Mouse (Mus musculus) cortical plate, adult 2 months (tissue): Measurements from ENCODE around the gene Oxsm. TPM values are rescaled to one million over a fixed set of nuclear protein-coding genes. Genes with fewer than 3 reads are reported as not detected.

Experiments used
- H3K27ac ChIP-seq: fragments of 200-500 bp; 2 replicates; pipeline ENCODE4 v1.5.1; 2012; ENCODE audit warnings: low read length, control low read depth, inconsistent platforms; ENCODE audit not compliant: insufficient read depth
- H3K4me1 ChIP-seq: fragments of 200-500 bp; 2 replicates; pipeline ENCODE4 v1.6.1; 2011; ENCODE audit warnings: low read length; ENCODE audit not compliant: control insufficient read depth, insufficient read depth
- H3K4me3 ChIP-seq: fragments of 200-500 bp; 2 replicates; pipeline ENCODE4 v1.5.1; 2011; ENCODE audit warnings: mild to moderate bottlenecking, low read length, control low read depth; ENCODE audit not compliant: insufficient read depth
- CTCF ChIP-seq: fragments of 200-500 bp; IDR thresholded peaks from 2 replicates; pipeline ENCODE4 v1.5.1; 2011; ENCODE audit warnings: mild to moderate bottlenecking, control low read depth, low read length; ENCODE audit not compliant: insufficient read depth; ENCODE audit errors: extremely low read depth
- POLR2A ChIP-seq: fragments of 200-500 bp; IDR thresholded peaks from 2 replicates; pipeline ENCODE4 v1.6.1; 2011; ENCODE audit warnings: mild to moderate bottlenecking, low read length, control low read depth; ENCODE audit not compliant: insufficient read depth; ENCODE audit errors: extremely low read depth
- polyA plus RNA-seq: library from polyadenylated mRNA; depleted of rRNA; stranded (reverse); fragments of >200 nt; gene quantifications from 2 replicates; pipeline ENCODE4 v1.2.3, GENCODE M21; 2012

The Oxsm gene
- polyA plus RNA-seq, 1 experiment = 6.0 TPM

GRCm38 (mm10) chr14:16243603-16244209, 5.9 kb downstream of the Oxsm start:
- Histone ChIP-seq H3K4me3 (peak overlapping the region; percentile 50), H3K4me1 (no peaks in the 10 kb centered on the region; the same call in 1 of the 2 replicates), H3K27ac (no peak overlapping the region)
- TF ChIP-seq POLR2A (no peak), CTCF (no peak)

- H3K27ac ChIP-seq = no peak overlapping the region
- TF ChIP-seq POLR2A (peak; percentile 66; the same call in 1 of the 2 replicates), CTCF (no peak)
Observed at GRCm38 (mm10) chr14:16242947-16243602, 6.5 kb downstream of the Oxsm start.

GRCm38 (mm10) chr14:16242193-16242815, 7.3 kb downstream of the Oxsm start:
- Histone ChIP-seq H3K4me3 (peak overlapping the region; percentile 50; the same call in 1 of the 2 replicates), H3K4me1 (no peaks in the 10 kb centered on the region; the same call in 1 of the 2 replicates), H3K27ac (no peak overlapping the region)
- TF ChIP-seq POLR2A = no peak

More at GRCm38 (mm10) chr14:16242947-16243602, 6.5 kb downstream of the Oxsm start:
- Histone ChIP-seq H3K4me3 (peak overlapping the region; percentile 50), H3K4me1 (no peaks in the 10 kb centered on the region; the same call in 1 of the 2 replicates)

- Histone ChIP-seq H3K4me3 (no peak overlapping the region), H3K27ac (no peak overlapping the region), H3K4me1 (no peaks in the 10 kb centered on the region)
- TF ChIP-seq POLR2A = no peak
- TF ChIP-seq CTCF = no peak
Observed at GRCm38 (mm10) chr14:16236466-16236865, 13.1 kb downstream of the Oxsm start.

- no peaks in the 10 kb centered on the region for H3K4me1 ChIP-seq
- no peak overlapping the region for H3K27ac ChIP-seq
- no peak overlapping the region for H3K4me3 ChIP-seq
- TF ChIP-seq CTCF = no peak
- TF ChIP-seq POLR2A = no peak
Observed at GRCm38 (mm10) chr14:16233515-16233914, 16.1 kb downstream of the Oxsm start.

DNA sequence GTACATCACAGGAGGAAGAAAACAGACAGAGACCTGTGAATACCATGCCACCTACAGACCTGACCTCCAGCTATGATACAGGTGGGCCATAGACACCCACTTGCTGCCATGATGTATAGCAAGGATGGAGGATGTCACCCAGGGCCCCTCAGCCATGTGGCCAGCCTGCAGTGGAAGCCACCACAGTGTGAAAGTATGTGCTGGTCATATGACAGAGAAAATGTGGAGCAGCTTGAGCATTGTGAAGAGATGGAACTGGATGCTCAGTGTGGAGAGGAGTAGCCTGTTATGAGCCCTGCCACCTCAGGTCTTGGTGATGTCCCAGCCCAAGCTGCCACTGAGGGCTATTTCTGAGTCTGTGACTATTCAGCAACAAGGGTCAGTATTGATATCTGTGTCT, 19.0 kb downstream of the Oxsm start:
- no peak overlapping the region for H3K4me3 ChIP-seq
- H3K27ac ChIP-seq = no peak overlapping the region
- no peaks in the 10 kb centered on the region for H3K4me1 ChIP-seq
- TF ChIP-seq POLR2A (no peak), CTCF (no peak)

DNA sequence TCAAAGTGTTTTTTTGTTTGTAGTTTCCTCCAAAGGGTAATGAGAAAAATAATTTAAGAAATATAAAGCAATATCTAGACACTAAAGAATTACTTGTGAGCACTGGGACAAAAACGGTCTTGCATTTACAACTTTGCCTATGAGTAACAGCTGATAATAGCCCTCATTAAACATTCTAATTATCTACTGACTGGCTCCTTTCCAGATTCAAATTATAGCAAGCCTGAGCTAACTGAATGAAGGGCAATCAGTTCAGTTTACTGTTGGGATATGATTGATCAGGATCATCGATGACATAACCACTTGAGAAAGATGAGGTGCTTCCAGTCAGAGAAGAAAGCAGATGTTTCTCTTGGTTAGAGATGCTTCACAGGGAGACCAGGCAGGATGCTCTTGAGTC, 20.2 kb downstream of the Oxsm start:
- Histone ChIP-seq H3K4me1 (no peaks in the 10 kb centered on the region), H3K4me3 (no peak overlapping the region), H3K27ac (no peak overlapping the region)
- TF ChIP-seq POLR2A = no peak
- no peak for TF ChIP-seq CTCF

DNA sequence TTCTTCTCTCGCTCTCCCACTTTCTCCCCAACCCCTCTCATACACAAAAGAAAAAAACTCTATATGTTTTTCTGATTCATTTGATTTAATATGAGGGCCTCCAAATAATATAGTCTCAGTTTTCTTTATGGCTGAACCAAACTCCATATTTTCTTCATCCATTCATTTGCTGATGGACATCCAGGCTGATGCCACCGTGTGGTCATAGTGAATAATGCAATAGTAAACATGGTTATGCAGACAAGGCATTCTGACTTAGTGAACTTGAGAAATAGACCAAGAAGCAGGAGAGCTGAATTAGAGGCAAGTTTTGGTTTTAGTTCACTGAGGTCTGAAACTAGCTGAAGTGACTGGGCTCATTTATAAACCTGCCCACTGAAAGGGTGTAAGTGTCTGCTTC, 30.6 kb downstream of the Oxsm start:
- Histone ChIP-seq H3K4me3 (no peak overlapping the region), H3K4me1 (no peaks in the 10 kb centered on the region), H3K27ac (no peak overlapping the region)
- TF ChIP-seq POLR2A (no peak), CTCF (peak; percentile 29; the same call in 1 of the 2 replicates)

GRCm38 (mm10) chr14:16207722-16208121, 41.9 kb downstream of the Oxsm start:
- H3K27ac ChIP-seq = no peak overlapping the region
- no peaks in the 10 kb centered on the region for H3K4me1 ChIP-seq
- H3K4me3 ChIP-seq = no peak overlapping the region
- no peak for TF ChIP-seq CTCF
- no peak for TF ChIP-seq POLR2A

DNA sequence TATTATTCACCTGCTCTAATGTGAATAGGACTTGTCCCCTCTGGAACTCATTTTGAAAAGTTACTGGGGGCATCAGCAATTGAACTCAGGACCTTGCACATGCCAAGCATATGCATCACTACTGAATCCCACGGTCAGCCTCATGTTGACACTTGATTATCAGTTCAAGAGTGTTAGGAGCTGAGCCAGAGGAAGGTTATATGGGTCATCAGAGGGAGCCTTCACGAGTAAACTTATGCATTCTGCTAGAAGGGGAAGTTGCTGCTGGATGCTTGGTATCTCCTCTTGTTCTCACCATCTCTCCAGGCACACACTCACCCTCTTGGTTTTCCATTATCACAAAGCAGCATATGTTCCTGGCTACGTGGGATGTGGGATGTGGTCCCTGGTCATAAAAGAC, 47.9 kb downstream of the Oxsm start:
- no peak for TF ChIP-seq CTCF
- no peak for TF ChIP-seq POLR2A
- Histone ChIP-seq H3K4me3 (no peak overlapping the region), H3K27ac (no peak overlapping the region), H3K4me1 (peaks cover 1% of the 10 kb centered on the region; the same call in 1 of the 2 replicates)
